Comparison of ENCODE assay signal across 31 mouse cellular contexts in the genomic region with DNA sequence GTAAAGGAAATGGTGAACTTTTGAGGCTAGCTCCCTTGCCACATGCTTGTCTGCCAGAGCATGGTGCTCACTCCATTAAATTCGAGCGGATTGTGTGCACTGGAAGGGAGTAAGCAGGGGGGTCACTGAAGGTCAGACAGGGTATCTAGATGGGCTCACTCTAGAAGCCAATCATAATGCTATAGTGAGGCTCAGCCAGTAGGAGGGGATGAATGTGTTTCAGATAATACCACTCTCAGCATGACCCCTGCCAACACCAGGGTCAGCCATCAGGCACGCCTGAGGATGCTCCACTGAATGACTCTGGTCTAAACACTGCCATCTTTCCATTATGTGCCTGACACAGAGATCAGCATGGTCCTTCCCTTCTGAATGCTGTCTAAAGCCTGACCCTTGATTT.
DNase-seq lines count a peak whose midpoint lies in the region; ATAC-seq lines count a peak whose summit lies in the region.
"Had no signal": no experiment of that assay in that cellular context is flagged by ENCODE, and none has a peak within 500 bp of the region (broad histone marks: within the 10 kb centered on the region; RNA-seq: fewer than 3 reads in every experiment).

No protein-coding gene starts in this region.

- H3K27ac ChIP-seq in forebrain, embryonic 11.5 days (ENCODE audit: low read depth, low read length), result no peak overlapping the region
- no peak overlapping the region for H3K27ac ChIP-seq in forebrain, embryonic 10.5 days
- H3K27ac ChIP-seq in limb, embryonic 11.5 days (replicated peaks; ENCODE audit: low read depth, low read length), result no peak overlapping the region
- no peak overlapping the region for H3K27ac ChIP-seq in limb, embryonic 10.5 days
- H3K27ac ChIP-seq in neural tube, embryonic 11.5 days (ENCODE audit: low read depth, low read length), result no peak overlapping the region
- H3K27ac ChIP-seq in neural tube, embryonic 15.5 days (replicated peaks), result no peak overlapping the region
- no peak overlapping the region for H3K27ac ChIP-seq in embryonic facial prominence, embryonic 10.5 days (replicated peaks)
- H3K27ac ChIP-seq: forebrain, embryonic 15.5 days; limb, embryonic 13.5 days; liver, embryonic 12.5 days; stomach, postnatal 0 days had no signal

- H3K4me3 ChIP-seq in forebrain, embryonic 11.5 days (ENCODE audit: low read depth, low read length), result no peak overlapping the region
- H3K4me3 ChIP-seq in forebrain, embryonic 10.5 days, result no peak overlapping the region
- H3K4me3 ChIP-seq in limb, embryonic 11.5 days (ENCODE audit: low read depth, low read length), result no peak overlapping the region
- H3K4me3 ChIP-seq in limb, embryonic 10.5 days, result no peak overlapping the region
- H3K4me3 ChIP-seq in neural tube, embryonic 11.5 days (ENCODE audit: low read depth, low read length), result no peak overlapping the region
- no peak overlapping the region for H3K4me3 ChIP-seq in neural tube, embryonic 15.5 days (replicated peaks)
- no peak overlapping the region for H3K4me3 ChIP-seq in embryonic facial prominence, embryonic 10.5 days
- H3K4me3 ChIP-seq: forebrain, embryonic 15.5 days; heart, embryonic 12.5 days; limb, embryonic 13.5 days; liver, embryonic 12.5 days; megakaryocyte, embryonic 14.5 days had no signal

- H3K9me3 ChIP-seq in forebrain, embryonic 11.5 days (ENCODE audit: control insufficient read depth, low read length), result no peaks in the 10 kb centered on the region
- no peaks in the 10 kb centered on the region for H3K9me3 ChIP-seq in forebrain, embryonic 10.5 days
- no peaks in the 10 kb centered on the region for H3K9me3 ChIP-seq in limb, embryonic 11.5 days (ENCODE audit: control insufficient read depth, low read length)
- H3K9me3 ChIP-seq in limb, embryonic 10.5 days (replicated peaks), result no peaks in the 10 kb centered on the region
- H3K9me3 ChIP-seq in neural tube, embryonic 11.5 days (ENCODE audit: control insufficient read depth, low read length), result no peaks in the 10 kb centered on the region
- no peaks in the 10 kb centered on the region for H3K9me3 ChIP-seq in neural tube, embryonic 15.5 days (replicated peaks)
- H3K9me3 ChIP-seq in embryonic facial prominence, embryonic 10.5 days, result no peaks in the 10 kb centered on the region
- H3K9me3 ChIP-seq: forebrain, embryonic 15.5 days; G1E; heart, embryonic 12.5 days; limb, embryonic 13.5 days; liver, embryonic 12.5 days had no signal

- WGBS in forebrain, embryonic 11.5 days, result 36% methylated on average over 3 of the region's 3 CpGs
- 38% methylated on average over 3 of the region's 3 CpGs for WGBS in forebrain, embryonic 10.5 days
- 61% methylated on average over 3 of the region's 3 CpGs for WGBS in limb, embryonic 11.5 days
- WGBS in limb, embryonic 10.5 days, result 63% methylated on average over 3 of the region's 3 CpGs
- 25% methylated on average over 3 of the region's 3 CpGs for WGBS in neural tube, embryonic 11.5 days
- WGBS in neural tube, embryonic 15.5 days, result 43% methylated on average over 3 of the region's 3 CpGs
- 36% methylated on average over 3 of the region's 3 CpGs for WGBS in embryonic facial prominence, embryonic 10.5 days

- H3K4me2 ChIP-seq in forebrain, embryonic 11.5 days (ENCODE audit: low read depth, low read length, severe bottlenecking), result no peak overlapping the region
- H3K4me2 ChIP-seq in limb, embryonic 11.5 days (ENCODE audit: low read depth, severe bottlenecking), result no peak overlapping the region
- H3K4me2 ChIP-seq in neural tube, embryonic 11.5 days (ENCODE audit: low read depth), result no peak overlapping the region
- no peak overlapping the region for H3K4me2 ChIP-seq in neural tube, embryonic 15.5 days
- H3K4me2 ChIP-seq: forebrain, embryonic 15.5 days; heart, embryonic 12.5 days; limb, embryonic 13.5 days; liver, embryonic 12.5 days had no signal

- H3K27me3 ChIP-seq in forebrain, embryonic 11.5 days (ENCODE audit: control insufficient read depth, insufficient read depth, low read length), result no peaks in the 10 kb centered on the region
- H3K27me3 ChIP-seq in forebrain, embryonic 10.5 days (ENCODE audit: poor library complexity, severe bottlenecking), result no peaks in the 10 kb centered on the region
- no peaks in the 10 kb centered on the region for H3K27me3 ChIP-seq in limb, embryonic 11.5 days (ENCODE audit: control insufficient read depth, insufficient read depth, low read length)
- H3K27me3 ChIP-seq in limb, embryonic 10.5 days (ENCODE audit: low read depth, poor library complexity, severe bottlenecking), result no peaks in the 10 kb centered on the region
- H3K27me3 ChIP-seq in neural tube, embryonic 11.5 days (ENCODE audit: control insufficient read depth, insufficient read depth, low read length), result no peaks in the 10 kb centered on the region
- no peaks in the 10 kb centered on the region for H3K27me3 ChIP-seq in neural tube, embryonic 15.5 days (replicated peaks)
- H3K27me3 ChIP-seq in embryonic facial prominence, embryonic 10.5 days (replicated peaks; ENCODE audit: low read depth, poor library complexity, severe bottlenecking), result no peaks in the 10 kb centered on the region
- H3K27me3 ChIP-seq: CH12.LX; forebrain, embryonic 15.5 days; heart, embryonic 12.5 days; limb, embryonic 13.5 days; liver, embryonic 12.5 days; megakaryocyte, embryonic 14.5 days had no signal

- H3K9ac ChIP-seq in forebrain, embryonic 11.5 days (ENCODE audit: low read length), result no peak overlapping the region
- H3K9ac ChIP-seq in limb, embryonic 11.5 days (ENCODE audit: low read length), result no peak overlapping the region
- H3K9ac ChIP-seq in neural tube, embryonic 11.5 days (ENCODE audit: low read length), result no peak overlapping the region
- H3K9ac ChIP-seq in neural tube, embryonic 15.5 days (replicated peaks), result no peak overlapping the region
- H3K9ac ChIP-seq: forebrain, embryonic 15.5 days; heart, embryonic 12.5 days; limb, embryonic 13.5 days; liver, embryonic 12.5 days had no signal

- H3K36me3 ChIP-seq in forebrain, embryonic 11.5 days (ENCODE audit: control insufficient read depth, insufficient read depth, low read length), result no peaks in the 10 kb centered on the region
- no peaks in the 10 kb centered on the region for H3K36me3 ChIP-seq in forebrain, embryonic 10.5 days (replicated peaks)
- H3K36me3 ChIP-seq in limb, embryonic 11.5 days (ENCODE audit: control insufficient read depth, insufficient read depth, low read length), result no peaks in the 10 kb centered on the region
- no peaks in the 10 kb centered on the region for H3K36me3 ChIP-seq in limb, embryonic 10.5 days
- no peaks in the 10 kb centered on the region for H3K36me3 ChIP-seq in neural tube, embryonic 11.5 days (ENCODE audit: control insufficient read depth, insufficient read depth, low read length)
- H3K36me3 ChIP-seq in neural tube, embryonic 15.5 days, result no peaks in the 10 kb centered on the region
- no peaks in the 10 kb centered on the region for H3K36me3 ChIP-seq in embryonic facial prominence, embryonic 10.5 days (replicated peaks)
- H3K36me3 ChIP-seq: forebrain, embryonic 15.5 days; G1E; heart, embryonic 12.5 days; limb, embryonic 13.5 days; liver, embryonic 12.5 days had no signal

- ATAC-seq in forebrain, embryonic 11.5 days (replicated peaks; ENCODE audit: low FRiP score), result 0 out of 2 replicates have a peak, but pooled peaks have one; percentile 18
- ATAC-seq in limb, embryonic 11.5 days (ENCODE audit: insufficient number of reproducible peaks, low FRiP score, low TSS enrichment, low read depth), result peak; percentile 21; the same call in 1 of the 2 replicates
- ATAC-seq in neural tube, embryonic 11.5 days (ENCODE audit: insufficient read depth, low FRiP score, low TSS enrichment), result peak; percentile 29; the same call in 1 of the 2 replicates
- ATAC-seq in neural tube, embryonic 15.5 days (ENCODE audit: low FRiP score), result no peak
- ATAC-seq: forebrain, embryonic 15.5 days; inflammation-experienced regulatory T-cells, adult 6 months; liver, embryonic 12.5 days; lung, postnatal 0 days had no signal

- no peak for DNase-seq in forebrain, embryonic 11.5 days (ENCODE audit: low spot score)
- no peak for DNase-seq in forebrain, embryonic 10.5 days (ENCODE audit: extremely low spot score, low spot score)
- DNase-seq in limb, embryonic 11.5 days (ENCODE audit: low spot score), result no peak
- no peak for DNase-seq in limb, embryonic 10.5 days (ENCODE audit: low spot score)
- DNase-seq in neural tube, embryonic 11.5 days (ENCODE audit: low spot score), result peak; percentile 18
- DNase-seq in spleen, adult 12 weeks (ENCODE audit: low spot score), result no peak
- DNase-seq in embryonic facial prominence, embryonic 10.5 days (ENCODE audit: low spot score), result no peak
- DNase-seq: adrenal gland, adult 8-10 months; cerebellum, adult 9-10 months; cerebellum, postnatal 36 days; gastrocnemius, postnatal 25 days; heart, adult 18-20 months; kidney, adult 11 months; kidney, postnatal 14 days; layer of hippocampus, adult 9-11 months; lung, adult 18-20 months; lung, postnatal 4 days; right cerebral cortex, adult 18-20 months; thymus, adult 18-20 months; thymus, postnatal 25 days had no signal

- H3K4me1 ChIP-seq in forebrain, embryonic 11.5 days (replicated peaks; ENCODE audit: control insufficient read depth, insufficient read depth, low read length), result no peaks in the 10 kb centered on the region
- peaks cover 4% of the 10 kb centered on the region; the same call in 1 of the 2 replicates for H3K4me1 ChIP-seq in forebrain, embryonic 10.5 days
- no peaks in the 10 kb centered on the region for H3K4me1 ChIP-seq in limb, embryonic 11.5 days (ENCODE audit: control insufficient read depth, insufficient read depth, low read length)
- no peaks in the 10 kb centered on the region for H3K4me1 ChIP-seq in limb, embryonic 10.5 days
- peaks cover 4% of the 10 kb centered on the region; the same call in 1 of the 2 replicates for H3K4me1 ChIP-seq in neural tube, embryonic 11.5 days (ENCODE audit: control insufficient read depth, insufficient read depth, low read length)
- H3K4me1 ChIP-seq in neural tube, embryonic 15.5 days, result no peaks in the 10 kb centered on the region
- H3K4me1 ChIP-seq in embryonic facial prominence, embryonic 10.5 days, result no peaks in the 10 kb centered on the region
- H3K4me1 ChIP-seq: forebrain, embryonic 15.5 days; heart, embryonic 12.5 days; limb, embryonic 13.5 days; liver, embryonic 12.5 days; megakaryocyte, embryonic 14.5 days had no signal
